Mouse (Mus musculus) mesoderm, embryonic 11.5 days (tissue): ENCODE results near the gene Asxl2.
"Not testable (repeated sequence)": the region's sequence is repeated elsewhere in the genome, so short reads cannot be mapped to it uniquely, and the experiment has no call there.

Experiments used
- DNase-seq: peaks from one replicate; pipeline ENCODE4 v3.0.0-alpha.2; 2012; ENCODE audit warnings: low read depth, low spot score

The Asxl2 gene

GRCm38 (mm10) chr12:3427067-3427889 lies 621 bp downstream of the Asxl2 start:
- peak; percentile 64 for DNase-seq

GRCm38 (mm10) chr12:3427891-3428775 lies 1.5 kb downstream of the Asxl2 start:
- DNase-seq: no peak

- no peak for DNase-seq
Observed at GRCm38 (mm10) chr12:3429681-3430442, 3.2 kb downstream of the Asxl2 start.

GRCm38 (mm10) chr12:3430443-3430753 lies 3.7 kb downstream of the Asxl2 start:
- no peak for DNase-seq

- DNase-seq: no peak
Observed at GRCm38 (mm10) chr12:3430985-3431384, 4.3 kb downstream of the Asxl2 start.

GRCm38 (mm10) chr12:3433736-3434135 lies 7.1 kb downstream of the Asxl2 start:
- no peak for DNase-seq

GRCm38 (mm10) chr12:3436446-3436845 lies 9.8 kb downstream of the Asxl2 start:
- DNase-seq: no peak

GRCm38 (mm10) chr12:3437815-3438214 lies 11.2 kb downstream of the Asxl2 start:
- no peak for DNase-seq

- DNase-seq: no peak
Observed at GRCm38 (mm10) chr12:3440916-3441315, 14.3 kb downstream of the Asxl2 start.

- DNase-seq: no peak
Observed at GRCm38 (mm10) chr12:3441361-3441760, 14.7 kb downstream of the Asxl2 start.

GRCm38 (mm10) chr12:3453554-3453953 lies 26.9 kb downstream of the Asxl2 start:
- DNase-seq: no peak

- DNase-seq: no peak
Observed at GRCm38 (mm10) chr12:3463087-3463486, 36.4 kb downstream of the Asxl2 start.

GRCm38 (mm10) chr12:3499662-3500061 lies 73.0 kb downstream of the Asxl2 start:
- DNase-seq: no peak

GRCm38 (mm10) chr12:3500071-3500470 lies 73.4 kb downstream of the Asxl2 start:
- DNase-seq: no peak

GRCm38 (mm10) chr12:3518665-3519297 lies 92.1 kb downstream of the Asxl2 start:
- no peak for DNase-seq

- DNase-seq: not testable (repeated sequence)
Observed at GRCm38 (mm10) chr12:3521806-3522205, 95.1 kb downstream of the Asxl2 start.

- DNase-seq: no peak
Observed at GRCm38 (mm10) chr12:3525536-3525935, 98.9 kb downstream of the Asxl2 start.

GRCm38 (mm10) chr12:3535446-3535845 lies 108.8 kb downstream of the Asxl2 start:
- not testable (repeated sequence) for DNase-seq

- DNase-seq: no peak
Observed at GRCm38 (mm10) chr12:3537616-3538015, 111.0 kb downstream of the Asxl2 start.

- DNase-seq: no peak
Observed at GRCm38 (mm10) chr12:3538036-3538435, 111.4 kb downstream of the Asxl2 start.

GRCm38 (mm10) chr12:3539605-3540004 lies 112.9 kb downstream of the Asxl2 start:
- DNase-seq: no peak
